Mouse (Mus musculus): Measurements from ENCODE around the gene Ccdc40. TPM values are rescaled to one million over a fixed set of nuclear protein-coding genes. Genes with fewer than 3 reads are reported as not detected.
A peak's percentile ranks its signal among the peaks of the same experiment; 100 is the strongest.
"Not testable (repeated sequence)": the region's sequence is repeated elsewhere in the genome, so short reads cannot be mapped to it uniquely, and the experiment has no call there.

The Ccdc40 gene
- polyA plus RNA-seq, 1 experiment = 17.0 TPM

GRCm38 (mm10) chr11:119267768-119268556 lies 39.6 kb downstream of the Ccdc40 start, which contains the start of gene Gaa:
Gene Gaa (plus strand): TSS chr11:119267887.
- peak; percentile 43; the same call in 1 of the 2 replicates for TF ChIP-seq POLR2A (IDR thresholded peaks at IDR 0.05; ENCODE audit: borderline replicate concordance, extremely low read depth, insufficient read depth, insufficient read length, poor library complexity, severe bottlenecking)
- TF ChIP-seq CTCF (IDR thresholded peaks at IDR 0.05; ENCODE audit: borderline replicate concordance, extremely low read depth, insufficient read depth, insufficient read length) = peak; percentile 98

GRCm38 (mm10) chr11:119268557-119269195 lies 40.3 kb downstream of the Ccdc40 start:
- TF ChIP-seq CTCF (IDR thresholded peaks at IDR 0.05; ENCODE audit: borderline replicate concordance, extremely low read depth, insufficient read depth, insufficient read length) = no peak
- no peak for TF ChIP-seq POLR2A (IDR thresholded peaks at IDR 0.05; ENCODE audit: borderline replicate concordance, extremely low read depth, insufficient read depth, insufficient read length, poor library complexity, severe bottlenecking)
- DNase-seq (ENCODE audit: low read depth) = peak; percentile 57

More at GRCm38 (mm10) chr11:119267768-119268556, 39.6 kb downstream of the Ccdc40 start, which contains the start of gene Gaa:
- DNase-seq (ENCODE audit: low read depth) = peak; percentile 96

- peak; percentile 34; the same call in 1 of the 2 replicates for TF ChIP-seq CTCF (IDR thresholded peaks at IDR 0.05; ENCODE audit: borderline replicate concordance, extremely low read depth, insufficient read depth, insufficient read length)
- not testable (repeated sequence) for DNase-seq (ENCODE audit: low read depth)
Observed at GRCm38 (mm10) chr11:119272492-119272891, 44.1 kb downstream of the Ccdc40 start.

GRCm38 (mm10) chr11:119273186-119273930 lies 45.0 kb downstream of the Ccdc40 start:
- peak; percentile 32 for TF ChIP-seq CTCF (IDR thresholded peaks at IDR 0.05; ENCODE audit: borderline replicate concordance, extremely low read depth, insufficient read depth, insufficient read length)
- no peak for TF ChIP-seq POLR2A (IDR thresholded peaks at IDR 0.05; ENCODE audit: borderline replicate concordance, extremely low read depth, insufficient read depth, insufficient read length, poor library complexity, severe bottlenecking)

GRCm38 (mm10) chr11:119281030-119281429 lies 52.7 kb downstream of the Ccdc40 start:
- DNase-seq (ENCODE audit: low read depth) = no peak

More at GRCm38 (mm10) chr11:119273186-119273930, 45.0 kb downstream of the Ccdc40 start:
- no peak for DNase-seq (ENCODE audit: low read depth)

GRCm38 (mm10) chr11:119285791-119286527 lies 57.6 kb downstream of the Ccdc40 start:
- TF ChIP-seq CTCF (IDR thresholded peaks at IDR 0.05; ENCODE audit: borderline replicate concordance, extremely low read depth, insufficient read depth, insufficient read length) = no peak
- peak; percentile 26 for DNase-seq (ENCODE audit: low read depth)

More at GRCm38 (mm10) chr11:119281030-119281429, 52.7 kb downstream of the Ccdc40 start:
- no peak for TF ChIP-seq POLR2A (IDR thresholded peaks at IDR 0.05; ENCODE audit: borderline replicate concordance, extremely low read depth, insufficient read depth, insufficient read length, poor library complexity, severe bottlenecking)
- no peak for TF ChIP-seq CTCF (IDR thresholded peaks at IDR 0.05; ENCODE audit: borderline replicate concordance, extremely low read depth, insufficient read depth, insufficient read length)

- TF ChIP-seq POLR2A (IDR thresholded peaks at IDR 0.05; ENCODE audit: borderline replicate concordance, extremely low read depth, insufficient read depth, insufficient read length, poor library complexity, severe bottlenecking) (no peak), CTCF (IDR thresholded peaks at IDR 0.05; ENCODE audit: borderline replicate concordance, extremely low read depth, insufficient read depth, insufficient read length) (no peak)
- DNase-seq (ENCODE audit: low read depth) = no peak
Observed at GRCm38 (mm10) chr11:119287207-119287992, 59.0 kb downstream of the Ccdc40 start.

- not testable (repeated sequence) for DNase-seq (ENCODE audit: low read depth)
Observed at GRCm38 (mm10) chr11:119292861-119293260, 64.5 kb downstream of the Ccdc40 start.

- no peak for DNase-seq (ENCODE audit: low read depth)
- TF ChIP-seq CTCF (IDR thresholded peaks at IDR 0.05; ENCODE audit: borderline replicate concordance, extremely low read depth, insufficient read depth, insufficient read length) (no peak), POLR2A (IDR thresholded peaks at IDR 0.05; ENCODE audit: borderline replicate concordance, extremely low read depth, insufficient read depth, insufficient read length, poor library complexity, severe bottlenecking) (no peak)
Observed at GRCm38 (mm10) chr11:119297996-119298395, 69.6 kb downstream of the Ccdc40 start.

GRCm38 (mm10) chr11:119298917-119299316 lies 70.5 kb downstream of the Ccdc40 start:
- TF ChIP-seq CTCF (IDR thresholded peaks at IDR 0.05; ENCODE audit: borderline replicate concordance, extremely low read depth, insufficient read depth, insufficient read length) = no peak
- TF ChIP-seq POLR2A (IDR thresholded peaks at IDR 0.05; ENCODE audit: borderline replicate concordance, extremely low read depth, insufficient read depth, insufficient read length, poor library complexity, severe bottlenecking) = no peak
- no peak for DNase-seq (ENCODE audit: low read depth)

Data from brain, embryonic 14.5 days (tissue).